Mouse (Mus musculus) C2C12 (cell line): ENCODE data around the gene Myo6.

Source experiments
- CTCF ChIP-seq: IDR thresholded peaks from one replicate; pipeline ENCODE4 v1.5.1; 2011; ENCODE audit not compliant: control insufficient read depth, insufficient read depth, insufficient read length
- MAX ChIP-seq: IDR thresholded peaks from one replicate; pipeline ENCODE4 v1.6.1; 2011; ENCODE audit warnings: mild to moderate bottlenecking, control low read depth
- USF1 ChIP-seq: IDR thresholded peaks from one replicate; pipeline ENCODE4 v1.6.1; 2011; ENCODE audit warnings: low read depth, mild to moderate bottlenecking, control low read depth, moderate library complexity

- TF ChIP-seq CTCF (no peak), MAX (no peak), USF1 (no peak)
Measured at GRCm38 (mm10) chr9:80272951-80273350, 108.1 kb downstream of the Myo6 start.
